Mouse (Mus musculus) midbrain, embryonic 14.5 days (tissue): ENCODE measurements around the gene Elp6. TPM values are rescaled to one million over a fixed set of nuclear protein-coding genes. Genes with fewer than 3 reads are reported as not detected.
A peak's percentile ranks its signal among the peaks of the same experiment; 100 is the strongest.

ENCODE experiments used
- ATAC-seq: fragments of 200-750 bp; cut with Nextera tagmentation; 2 replicates; pipeline ENCODE4 v1.8.0; 2017; ENCODE audit warnings: moderate number of reproducible peaks, moderate library complexity; ENCODE audit not compliant: low FRiP score, low TSS enrichment
- DNase-seq: peaks from one replicate; pipeline ENCODE4 v3.0.0-alpha.2; 2015
- H3K27ac ChIP-seq: fragments of 300-500 bp; sonication (generic); replicated peaks from 2 replicates; pipeline ENCODE4 v1.5.1; 2014; ENCODE audit warnings: mild to moderate bottlenecking, low read depth, low read length, moderate library complexity
- H3K27me3 ChIP-seq: fragments of 300-500 bp; sonication (generic); 2 replicates; pipeline ENCODE4 v1.6.1; 2014; ENCODE audit warnings: low read length, control low read depth, mixed read lengths; ENCODE audit not compliant: control insufficient read depth, insufficient read depth
- H3K36me3 ChIP-seq: fragments of 300-500 bp; sonication (generic); 2 replicates; pipeline ENCODE4 v1.6.1; 2014; ENCODE audit warnings: low read length, control low read depth; ENCODE audit not compliant: control insufficient read depth, insufficient read depth
- H3K4me1 ChIP-seq: fragments of 300-500 bp; sonication (generic); 2 replicates; pipeline ENCODE4 v1.6.1; 2014; ENCODE audit warnings: mild to moderate bottlenecking, antibody characterized with exemption, low read length, control low read depth; ENCODE audit not compliant: control insufficient read depth, insufficient read depth
- H3K4me2 ChIP-seq: fragments of 300-500 bp; sonication (generic); 2 replicates; pipeline ENCODE4 v1.6.1; 2014; ENCODE audit warnings: mild to moderate bottlenecking, low read length, moderate library complexity
- H3K4me3 ChIP-seq: fragments of 300-500 bp; sonication (generic); replicated peaks from 2 replicates; pipeline ENCODE4 v1.5.1; 2014; ENCODE audit warnings: low read depth, low read length
- H3K9ac ChIP-seq: fragments of 300-500 bp; sonication (generic); replicated peaks from 2 replicates; pipeline ENCODE4 v1.6.1; 2014; ENCODE audit warnings: mild to moderate bottlenecking, low read length, moderate library complexity
- H3K9me3 ChIP-seq: fragments of 300-500 bp; sonication (generic); 2 replicates; pipeline ENCODE4 v1.6.1; 2016; ENCODE audit warnings: low read length, control low read depth, mixed read lengths; ENCODE audit not compliant: control insufficient read depth
- WGBS: fragments of 180-500 bp; shearing (Covaris S2); extraction: QIAGEN DNeasy Blood & Tissue Kit; methylation state at CpG from one replicate; pipeline ENCODE4 v1.1.7; 2014; 5-methylcytosine and 5-hydroxymethylcytosine counted together
- microRNA-seq: library from miRNA; unstranded; fragments of <30 nt; microRNA quantifications from one replicate; pipeline ENCODE4, GENCODE M21; 2016
- polyA plus RNA-seq: library from polyadenylated mRNA; unstranded; fragments of >200 nt; fragmentation: Nextera tagmentation; extraction: Ambion mirVana; gene quantifications from 2 replicates; pipeline ENCODE4 v1.2.1, GENCODE M21; 2014

The Elp6 gene
- polyA plus RNA-seq, 1 experiment from 2014 or later, result 43.5 TPM

DNA sequence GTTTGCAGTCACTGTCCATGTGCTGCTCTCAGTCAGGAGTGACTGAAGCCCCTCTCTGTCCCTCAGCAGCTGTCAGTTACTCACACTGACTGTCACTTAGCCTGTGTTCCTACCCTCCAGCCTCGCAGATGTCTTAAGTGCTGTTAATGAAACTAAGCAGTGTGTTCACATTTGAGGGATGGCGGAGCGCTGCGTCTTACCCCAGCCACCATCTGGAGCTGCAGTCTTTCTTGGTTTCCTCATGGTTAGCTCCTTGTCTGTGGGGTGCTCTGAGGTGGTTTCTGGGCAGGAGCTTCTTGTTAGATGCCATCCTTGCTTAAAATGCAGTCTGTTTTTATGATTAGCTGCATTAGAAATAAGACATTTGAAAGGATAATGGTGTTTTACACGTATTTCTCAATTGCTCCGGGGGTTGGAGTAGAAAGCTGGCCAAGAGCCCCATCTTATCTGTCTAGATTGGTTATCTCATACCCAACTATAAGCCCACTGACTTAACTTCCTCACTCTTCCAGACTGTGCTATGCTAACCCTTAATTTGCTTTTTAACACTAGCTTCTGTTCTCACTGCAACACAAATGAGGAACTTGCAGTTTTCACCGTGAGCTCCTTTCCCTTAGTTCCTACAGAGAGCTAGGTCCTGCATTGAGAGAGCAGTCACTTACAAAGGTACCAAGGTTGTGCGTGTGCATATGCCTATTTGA, 47.1 kb downstream of the Elp6 start:
- peaks cover 21% of the 10 kb centered on the region for H3K36me3 ChIP-seq
- 93% methylated on average over 8 of the region's 8 CpGs for WGBS
- H3K9me3 ChIP-seq, result no peaks in the 10 kb centered on the region
- no peak overlapping the region for H3K4me2 ChIP-seq
- no peak for DNase-seq
- no peak overlapping the region for H3K9ac ChIP-seq
- H3K27ac ChIP-seq, result no peak overlapping the region
- H3K4me1 ChIP-seq, result no peaks in the 10 kb centered on the region
- H3K4me3 ChIP-seq, result no peak overlapping the region
- ATAC-seq, result no peak
- no peaks in the 10 kb centered on the region for H3K27me3 ChIP-seq

DNA sequence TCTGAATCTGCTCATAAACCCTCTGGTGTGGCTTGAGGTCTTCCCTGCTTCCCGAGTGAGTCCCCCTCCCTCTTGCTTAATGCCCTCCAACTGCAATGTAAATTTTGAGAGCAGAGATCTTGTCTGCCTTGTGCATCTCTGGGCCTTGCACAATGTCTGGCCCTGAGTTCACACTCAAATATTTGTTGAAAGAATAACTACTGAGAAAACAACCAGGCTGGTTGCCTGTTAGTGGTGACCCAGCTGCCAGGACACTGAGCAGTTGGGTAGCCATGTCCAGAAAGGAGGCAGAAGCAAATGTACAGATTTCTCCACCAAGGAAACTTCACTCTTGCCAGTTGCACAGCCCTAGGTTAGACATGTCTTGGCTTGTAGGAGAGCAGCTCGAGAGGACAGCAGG, 53.4 kb downstream of the Elp6 start:
- peaks cover 36% of the 10 kb centered on the region for H3K36me3 ChIP-seq
- no peak overlapping the region for H3K27ac ChIP-seq
- no peak overlapping the region for H3K4me3 ChIP-seq

DNA sequence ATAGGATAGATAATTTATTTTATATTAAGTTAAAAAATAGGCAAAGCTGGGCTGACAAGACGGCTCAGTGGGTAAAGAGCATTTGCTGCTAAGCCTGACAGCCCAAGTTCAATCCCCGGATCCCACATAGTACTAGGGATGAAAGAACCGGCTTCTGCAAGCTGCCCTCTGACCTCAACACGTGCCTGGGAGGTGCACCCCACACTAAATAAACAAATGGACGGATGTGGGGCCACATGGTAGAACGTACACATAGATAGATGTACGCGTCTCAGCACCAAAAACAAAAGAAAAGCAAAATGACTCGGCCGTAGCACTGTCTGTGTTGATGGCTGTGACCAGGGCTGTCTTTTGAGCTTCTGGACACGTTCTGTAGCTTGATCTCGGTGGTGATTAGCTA, 56.3 kb downstream of the Elp6 start:
- H3K4me1 ChIP-seq, result no peaks in the 10 kb centered on the region
- 82% methylated on average over 12 of the region's 12 CpGs for WGBS

More for the DNA sequence above, 53.4 kb downstream of the Elp6 start:
- H3K9me3 ChIP-seq, result no peaks in the 10 kb centered on the region
- ATAC-seq (no peak), DNase-seq (no peak)
- no peak overlapping the region for H3K4me2 ChIP-seq
- no peaks in the 10 kb centered on the region for H3K27me3 ChIP-seq
- WGBS, result 87% methylated on average over 2 of the region's 2 CpGs
- H3K4me1 ChIP-seq, result no peaks in the 10 kb centered on the region
- H3K9ac ChIP-seq, result no peak overlapping the region

DNA sequence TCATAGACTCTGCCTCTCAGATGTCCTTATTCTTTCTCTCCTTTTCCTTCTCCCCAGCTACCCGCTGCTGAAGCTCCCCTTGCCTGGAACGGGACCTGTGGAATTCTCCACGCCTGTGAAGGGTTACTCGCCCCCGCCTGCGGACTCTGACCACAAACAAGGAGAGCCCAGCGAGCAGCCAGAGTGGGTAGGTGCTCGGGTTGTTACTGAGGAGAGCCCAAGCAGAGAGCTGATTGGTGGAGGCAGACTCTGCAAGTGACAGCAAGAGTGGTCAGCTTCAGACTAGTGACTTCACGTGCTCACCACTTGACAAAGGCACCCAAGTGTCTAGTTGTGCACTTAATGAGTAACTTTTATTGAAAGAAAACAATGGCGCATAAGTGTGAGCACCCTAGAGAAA, 57.4 kb downstream of the Elp6 start:
- no peak overlapping the region for H3K9ac ChIP-seq
- H3K9me3 ChIP-seq, result no peaks in the 10 kb centered on the region
- H3K4me3 ChIP-seq, result no peak overlapping the region
- H3K4me1 ChIP-seq, result no peaks in the 10 kb centered on the region
- H3K27ac ChIP-seq, result no peak overlapping the region
- H3K36me3 ChIP-seq, result peaks cover 30% of the 10 kb centered on the region
- WGBS, result 89% methylated on average over 10 of the region's 10 CpGs
- ATAC-seq (no peak), DNase-seq (no peak)
- H3K27me3 ChIP-seq, result no peaks in the 10 kb centered on the region
- no peak overlapping the region for H3K4me2 ChIP-seq

More for the DNA sequence above, 56.3 kb downstream of the Elp6 start:
- Histone ChIP-seq H3K27me3 (no peaks in the 10 kb centered on the region), H3K9me3 (no peaks in the 10 kb centered on the region), H3K4me3 (no peak overlapping the region), H3K4me2 (no peak overlapping the region), H3K27ac (no peak overlapping the region), H3K9ac (no peak overlapping the region), H3K36me3 (peaks cover 32% of the 10 kb centered on the region)
- ATAC-seq (no peak), DNase-seq (no peak)

DNA sequence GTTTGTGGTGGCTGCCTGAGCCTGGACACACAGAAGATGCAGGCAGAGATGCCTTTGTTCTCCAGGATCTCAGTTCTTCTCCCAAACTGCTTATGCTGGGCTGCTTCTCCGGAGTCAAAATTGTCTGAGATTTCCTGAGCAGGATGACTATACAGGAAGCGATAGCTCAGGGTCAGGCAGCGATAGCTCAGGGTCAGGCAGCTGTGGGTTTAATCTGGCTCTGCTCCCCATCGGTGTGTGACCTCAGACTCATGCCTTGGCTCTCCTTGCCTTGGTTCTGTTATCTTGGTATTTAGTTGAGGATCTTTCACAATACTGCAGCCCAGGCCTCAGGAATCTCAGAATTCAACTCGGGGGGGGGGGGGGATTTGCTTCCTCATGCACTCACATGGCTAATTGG, 61.8 kb downstream of the Elp6 start:
- peaks cover 32% of the 10 kb centered on the region for H3K36me3 ChIP-seq
- no peak for DNase-seq
- no peaks in the 10 kb centered on the region for H3K27me3 ChIP-seq
- H3K27ac ChIP-seq, result no peak overlapping the region
- H3K4me2 ChIP-seq, result no peak overlapping the region
- WGBS, result 84% methylated on average over 5 of the region's 5 CpGs
- no peak for ATAC-seq
- no peaks in the 10 kb centered on the region for H3K9me3 ChIP-seq
- H3K4me3 ChIP-seq, result no peak overlapping the region
- H3K4me1 ChIP-seq, result no peaks in the 10 kb centered on the region
- H3K9ac ChIP-seq, result no peak overlapping the region

DNA sequence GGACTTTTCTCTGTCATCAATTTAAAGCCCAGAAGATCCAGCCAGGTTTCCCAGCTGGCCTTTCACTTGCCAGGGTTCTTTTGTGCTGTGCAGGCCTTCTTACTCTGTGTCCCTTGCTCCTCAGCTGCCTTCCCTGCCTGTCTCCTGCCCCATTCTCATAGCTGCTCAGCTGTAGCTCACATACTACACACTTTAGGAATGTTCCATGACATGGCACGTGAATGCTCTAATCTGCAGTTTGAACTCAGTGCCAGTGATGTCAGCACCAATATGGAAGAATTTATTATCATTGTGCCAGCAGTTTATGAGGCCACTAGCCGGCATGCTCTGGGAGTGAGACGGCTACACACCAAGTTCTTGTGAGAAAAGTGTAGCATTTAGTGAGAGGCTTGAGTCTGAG, 64.9 kb downstream of the Elp6 start:
- no peak for DNase-seq
- no peaks in the 10 kb centered on the region for H3K9me3 ChIP-seq
- H3K4me2 ChIP-seq, result no peak overlapping the region
- peaks cover 34% of the 10 kb centered on the region for H3K36me3 ChIP-seq
- no peak overlapping the region for H3K9ac ChIP-seq
- ATAC-seq, result no peak
- no peak overlapping the region for H3K27ac ChIP-seq
- no peak overlapping the region for H3K4me3 ChIP-seq
- no peaks in the 10 kb centered on the region for H3K27me3 ChIP-seq
- 93% methylated on average over 3 of the region's 3 CpGs for WGBS
- no peaks in the 10 kb centered on the region for H3K4me1 ChIP-seq

Small RNA genes within 50 kb of the gene (microRNA-seq; reads per million reads assigned to microRNA genes)
- gene Mir6236, result 14.1 reads per million, percentile 37 among the genes with 10 or more reads in this experiment

Other genes starting within 250 kb of the Elp6 start
- 93.2 and 139 TPM in 2 replicates for gene Smarcc1, start 187.5 kb upstream of the Elp6 start, polyA plus RNA-seq
- gene Dhx30, start 187.3 kb upstream of the Elp6 start, polyA plus RNA-seq, result 188 and 191 TPM in 2 replicates
- 105 and 178 TPM in 2 replicates for gene Cspg5, start 61.4 kb upstream of the Elp6 start, polyA plus RNA-seq
- gene Scap, start 28.1 kb downstream of the Elp6 start, polyA plus RNA-seq, result 50.5 and 52.4 TPM in 2 replicates
- 22.1 and 22.4 TPM in 2 replicates for gene Ptpn23, start 103.0 kb downstream of the Elp6 start, polyA plus RNA-seq
- 0.34 TPM in 1 of 2 replicates, not detected in the other for gene Ngp, start 114.6 kb downstream of the Elp6 start, polyA plus RNA-seq
- gene Klhl18, start 171.5 kb downstream of the Elp6 start, polyA plus RNA-seq, result 18.7 and 20.4 TPM in 2 replicates
- 2.4 and 3.4 TPM in 2 replicates for gene Kif9, start 171.8 kb downstream of the Elp6 start, polyA plus RNA-seq
- 49.8 and 58.1 TPM in 2 replicates for gene Setd2, start 227.4 kb downstream of the Elp6 start, polyA plus RNA-seq